Mouse (Mus musculus): ENCODE data around the gene Rimbp2. TPM values are rescaled to one million over a fixed set of nuclear protein-coding genes. Genes with fewer than 3 reads are reported as not detected.

The Rimbp2 gene
- total RNA-seq, 4 experiments from 2014 or later, result 0.12 TPM; not detected in 3

- no peak for DNase-seq (ENCODE audit: low spot score in 2 of 2)
These were observed 106.7 kb downstream of the Rimbp2 start for GRCm38 (mm10) chr5:128846433-128847040.

- no peak for DNase-seq (ENCODE audit: low spot score in 2 of 2)
These were observed 108.3 kb downstream of the Rimbp2 start for GRCm38 (mm10) chr5:128845033-128845432.

GRCm38 (mm10) chr5:128843982-128844381 is 109.3 kb downstream of the Rimbp2 start:
- no peak for DNase-seq (ENCODE audit: low spot score in 2 of 2)

GRCm38 (mm10) chr5:128841541-128841940 is 111.7 kb downstream of the Rimbp2 start:
- no peak for DNase-seq (ENCODE audit: low spot score in 2 of 2)

- no peak for DNase-seq (ENCODE audit: low spot score in 2 of 2)
These were observed 116.2 kb downstream of the Rimbp2 start for GRCm38 (mm10) chr5:128837045-128837444.

- DNase-seq (ENCODE audit: low spot score in 2 of 2), result no peak
These were observed 119.2 kb downstream of the Rimbp2 start for GRCm38 (mm10) chr5:128834126-128834525.

GRCm38 (mm10) chr5:128822843-128823242 is 130.4 kb downstream of the Rimbp2 start:
- DNase-seq (ENCODE audit: low spot score in 2 of 2), result no peak

- no peak for DNase-seq (ENCODE audit: low spot score in 2 of 2)
These were observed 133.5 kb downstream of the Rimbp2 start for GRCm38 (mm10) chr5:128819638-128820285.

- DNase-seq (ENCODE audit: low spot score in 2 of 2), result no peak
These were observed 137.7 kb downstream of the Rimbp2 start for GRCm38 (mm10) chr5:128815629-128816028.

GRCm38 (mm10) chr5:128815078-128815477 is 138.2 kb downstream of the Rimbp2 start:
- no peak for DNase-seq (ENCODE audit: low spot score in 2 of 2)

- DNase-seq (ENCODE audit: low spot score in 2 of 2), result no peak
These were observed 140.2 kb downstream of the Rimbp2 start for GRCm38 (mm10) chr5:128813121-128813520.

- no peak for DNase-seq (ENCODE audit: low spot score in 2 of 2)
These were observed 141.9 kb downstream of the Rimbp2 start for GRCm38 (mm10) chr5:128811431-128811830.

GRCm38 (mm10) chr5:128810006-128810405 is 143.3 kb downstream of the Rimbp2 start:
- no peak for DNase-seq (ENCODE audit: low spot score in 2 of 2)

- no peak for DNase-seq (ENCODE audit: low spot score in 2 of 2)
These were observed 143.9 kb downstream of the Rimbp2 start for GRCm38 (mm10) chr5:128809406-128809805.

- DNase-seq (ENCODE audit: low spot score in 2 of 2), result no peak
These were observed 144.6 kb downstream of the Rimbp2 start for GRCm38 (mm10) chr5:128808547-128809182.

GRCm38 (mm10) chr5:128807408-128807807 is 145.9 kb downstream of the Rimbp2 start:
- no peak for DNase-seq (ENCODE audit: low spot score in 2 of 2)

GRCm38 (mm10) chr5:128806296-128806998 is 146.8 kb downstream of the Rimbp2 start:
- no peak for DNase-seq (ENCODE audit: low spot score in 2 of 2)

GRCm38 (mm10) chr5:128805092-128805491 is 148.2 kb downstream of the Rimbp2 start:
- no peak for DNase-seq (ENCODE audit: low spot score in 2 of 2)

- no peak for DNase-seq (ENCODE audit: low spot score in 2 of 2)
These were observed 152.7 kb downstream of the Rimbp2 start for GRCm38 (mm10) chr5:128800592-128800991.

GRCm38 (mm10) chr5:128781621-128782020 is 171.7 kb downstream of the Rimbp2 start:
- DNase-seq (ENCODE audit: low spot score in 2 of 2), result no peak

GRCm38 (mm10) chr5:128776386-128776785 is 176.9 kb downstream of the Rimbp2 start:
- DNase-seq (ENCODE audit: low spot score in 2 of 2), result no peak

GRCm38 (mm10) chr5:128769026-128769631 is 184.2 kb downstream of the Rimbp2 start:
- DNase-seq (ENCODE audit: low spot score in 2 of 2), result no peak
